Mouse (Mus musculus): ENCODE data around the gene 6430571L13Rik.

The 6430571L13Rik gene

DNA sequence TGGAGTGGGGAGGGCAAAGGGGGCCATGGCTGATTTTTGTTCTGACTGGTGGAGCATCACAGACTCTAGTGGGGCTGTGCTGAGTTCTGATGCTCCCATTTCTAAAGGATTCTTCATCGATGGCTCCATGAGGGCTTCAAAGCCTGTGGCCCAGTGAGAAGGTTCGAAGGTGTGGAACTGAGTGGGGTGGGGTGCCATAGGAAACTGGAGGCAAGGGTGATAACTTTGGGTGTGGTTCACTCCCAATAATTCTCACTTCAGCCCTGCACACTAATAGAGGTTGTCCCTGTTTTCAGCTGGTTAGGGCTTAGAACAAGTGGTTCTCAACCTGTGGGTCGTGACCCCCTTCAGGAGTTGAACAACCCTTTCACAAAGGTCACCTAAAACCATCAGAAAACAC, 36.0 kb upstream of the 6430571L13Rik start:
- in situ Hi-C loops (cut with MboI; ENCODE audit: unreplicated experiment in 2 of 2), result loop anchor here in 1 of 2 experiments (25.0 kb wide), 1 partner anchor 1092 kb away; the partner anchor contains the start of genes Tlr9 and Twf2

- in situ Hi-C loops (cut with MboI; ENCODE audit: unreplicated experiment in 2 of 2), result loop anchor here in 1 of 2 experiments (25.0 kb wide), 1 partner anchor 1093 kb away; the partner anchor contains the start of genes Tlr9 and Twf2
These were observed 35.4 kb upstream of the 6430571L13Rik start for GRCm38 (mm10) chr9:107305012-107305411.

- in situ Hi-C loops (cut with MboI; ENCODE audit: unreplicated experiment in 2 of 2), result loop anchor here in 1 of 2 experiments (25.0 kb wide), 1 partner anchor 1094 kb away; the partner anchor contains the start of genes Tlr9 and Twf2
These were observed 34.5 kb upstream of the 6430571L13Rik start for GRCm38 (mm10) chr9:107305601-107306542.

- in situ Hi-C loops (cut with MboI; ENCODE audit: unreplicated experiment in 2 of 2), result loop anchor here in 1 of 2 experiments (25.0 kb wide), 1 partner anchor 1094 kb away; the partner anchor contains the start of genes Tlr9 and Twf2
These were observed 33.7 kb upstream of the 6430571L13Rik start for GRCm38 (mm10) chr9:107306673-107307072.

GRCm38 (mm10) chr9:107307099-107307872, 33.1 kb upstream of the 6430571L13Rik start:
- in situ Hi-C loops (cut with MboI; ENCODE audit: unreplicated experiment in 2 of 2), result loop anchor here in 1 of 2 experiments (25.0 kb wide), 1 partner anchor 1095 kb away; the partner anchor contains the start of genes Tlr9 and Twf2

GRCm38 (mm10) chr9:107307886-107308285, 32.5 kb upstream of the 6430571L13Rik start:
- in situ Hi-C loops (cut with MboI; ENCODE audit: unreplicated experiment in 2 of 2), result loop anchor here in 1 of 2 experiments (25.0 kb wide), 1 partner anchor 1096 kb away; the partner anchor contains the start of genes Tlr9 and Twf2

- in situ Hi-C loops (cut with MboI; ENCODE audit: unreplicated experiment in 2 of 2), result loop anchor here in 1 of 2 experiments (25.0 kb wide), 1 partner anchor 1096 kb away; the partner anchor contains the start of genes Tlr9 and Twf2
These were observed 31.9 kb upstream of the 6430571L13Rik start for GRCm38 (mm10) chr9:107308346-107309000.

DNA sequence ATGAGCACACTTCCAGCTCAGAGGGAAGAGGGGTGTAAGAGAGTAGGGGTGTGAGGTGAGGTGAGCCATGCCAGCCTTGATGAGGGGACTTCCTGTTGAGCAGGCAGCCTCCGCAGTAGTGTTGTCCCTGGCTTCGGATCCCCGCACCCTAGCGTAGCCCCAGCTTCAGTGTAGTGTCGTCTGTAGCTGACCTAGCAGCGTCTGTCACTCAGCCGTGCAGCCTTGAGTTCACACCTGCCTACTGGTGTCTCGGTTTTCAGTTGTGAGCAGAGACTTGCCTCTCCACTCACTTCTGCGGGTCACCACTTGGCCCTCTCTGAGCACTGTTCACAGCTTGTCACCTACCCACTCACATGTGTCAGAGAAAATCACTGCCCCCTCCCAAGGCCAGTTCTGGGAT, 31.2 kb upstream of the 6430571L13Rik start:
- in situ Hi-C loops (cut with MboI; ENCODE audit: unreplicated experiment in 2 of 2), result loop anchor here in 1 of 2 experiments (25.0 kb wide), 1 partner anchor 1097 kb away; the partner anchor contains the start of genes Tlr9 and Twf2

GRCm38 (mm10) chr9:107309600-107309999, 30.8 kb upstream of the 6430571L13Rik start:
- in situ Hi-C loops (cut with MboI; ENCODE audit: unreplicated experiment in 2 of 2), result loop anchor here in 1 of 2 experiments (25.0 kb wide), 1 partner anchor 1097 kb away; the partner anchor contains the start of genes Tlr9 and Twf2

DNA sequence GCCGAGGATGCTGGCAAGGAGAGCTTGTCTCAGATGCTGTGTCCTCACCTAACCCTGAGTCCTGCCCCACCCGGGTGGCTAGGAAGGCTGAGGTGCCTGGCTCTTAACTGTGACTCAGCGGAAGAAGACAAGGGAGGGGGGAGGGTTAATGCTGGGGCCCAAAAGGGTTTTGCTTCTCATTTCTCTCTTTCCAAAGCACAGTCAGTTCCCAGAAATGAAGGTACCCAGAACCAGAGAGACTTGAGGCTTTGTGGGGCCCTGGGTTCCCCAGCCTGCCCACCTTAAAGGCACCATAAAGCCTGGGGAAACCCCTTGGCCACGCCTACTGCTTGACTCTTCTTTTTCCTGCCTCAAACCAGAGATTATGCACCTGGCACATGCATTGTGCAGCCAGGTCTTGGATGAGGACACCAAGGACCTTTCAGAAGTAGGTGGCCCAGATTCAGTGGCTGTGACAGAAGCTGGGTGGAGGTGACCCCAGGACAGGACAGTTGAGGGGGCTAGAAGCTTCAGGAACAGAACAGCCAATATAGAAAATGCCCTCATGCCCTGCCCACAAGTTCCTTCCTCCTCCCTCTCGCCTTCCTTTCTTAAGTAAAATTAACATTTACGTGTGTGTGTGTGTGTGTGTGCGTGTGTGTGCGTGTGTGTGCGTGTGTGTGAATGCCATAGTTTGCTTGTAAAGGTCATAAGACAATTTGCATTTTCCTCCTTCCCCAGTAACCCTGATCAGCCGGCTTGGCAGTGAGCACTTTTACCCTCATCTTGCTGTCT, 27.4 kb upstream of the 6430571L13Rik start:
- in situ Hi-C loops (cut with MboI; ENCODE audit: unreplicated experiment in 2 of 2), result loop anchor here in 1 of 2 experiments (25.0 kb wide), 1 partner anchor 1101 kb away; the partner anchor contains the start of genes Tlr9 and Twf2

- in situ Hi-C loops (cut with MboI; ENCODE audit: unreplicated experiment in 2 of 2), result loop anchor here in 1 of 2 experiments (25.0 kb wide), 1 partner anchor 1102 kb away; the partner anchor contains the start of genes Tlr9 and Twf2
These were observed 26.5 kb upstream of the 6430571L13Rik start for GRCm38 (mm10) chr9:107313926-107314325.

GRCm38 (mm10) chr9:107315791-107316190, 24.6 kb upstream of the 6430571L13Rik start:
- in situ Hi-C loops (cut with MboI; ENCODE audit: unreplicated experiment in 2 of 2), result loop anchor here in 1 of 2 experiments (25.0 kb wide), 1 partner anchor 1103 kb away; the partner anchor contains the start of genes Tlr9 and Twf2

DNA sequence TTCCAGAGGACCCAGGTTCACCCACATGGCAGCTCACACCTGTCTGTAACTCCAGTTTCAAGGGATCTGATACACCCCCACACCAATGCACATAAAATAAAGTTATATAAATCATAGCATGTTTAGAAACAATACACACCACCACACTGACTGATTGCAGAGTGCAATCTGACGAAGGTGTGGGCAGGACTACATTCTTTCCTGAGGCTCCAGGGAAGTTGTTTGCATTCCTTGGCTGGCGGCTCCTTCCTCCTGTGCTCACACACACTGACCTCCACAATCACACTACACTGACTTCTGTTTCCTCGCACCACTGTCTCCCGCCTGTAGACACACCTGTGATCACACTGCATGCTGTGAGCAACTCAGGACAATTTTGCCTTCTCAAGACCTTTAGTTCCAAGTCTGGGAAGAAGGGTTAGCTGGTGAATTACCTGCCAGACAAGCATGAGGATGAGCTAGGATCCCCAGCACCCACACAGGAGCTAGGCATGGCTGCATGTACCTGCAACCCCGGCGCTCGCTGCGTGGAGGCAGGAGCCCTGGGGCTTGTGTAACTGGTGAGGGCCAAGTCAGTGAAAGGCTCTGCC, 17.8 kb upstream of the 6430571L13Rik start:
- in situ Hi-C loops (cut with MboI; ENCODE audit: unreplicated experiment in 2 of 2), result loop anchor here in 1 of 2 experiments (25.0 kb wide), 1 partner anchor 1110 kb away; the partner anchor contains the start of genes Tlr9 and Twf2

- in situ Hi-C loops (cut with MboI; ENCODE audit: unreplicated experiment in 2 of 2), result loop anchor here in 1 of 2 experiments (25.0 kb wide), 1 partner anchor 1111 kb away; the partner anchor contains the start of genes Tlr9 and Twf2
These were observed 16.8 kb upstream of the 6430571L13Rik start for GRCm38 (mm10) chr9:107323558-107323957.

DNA sequence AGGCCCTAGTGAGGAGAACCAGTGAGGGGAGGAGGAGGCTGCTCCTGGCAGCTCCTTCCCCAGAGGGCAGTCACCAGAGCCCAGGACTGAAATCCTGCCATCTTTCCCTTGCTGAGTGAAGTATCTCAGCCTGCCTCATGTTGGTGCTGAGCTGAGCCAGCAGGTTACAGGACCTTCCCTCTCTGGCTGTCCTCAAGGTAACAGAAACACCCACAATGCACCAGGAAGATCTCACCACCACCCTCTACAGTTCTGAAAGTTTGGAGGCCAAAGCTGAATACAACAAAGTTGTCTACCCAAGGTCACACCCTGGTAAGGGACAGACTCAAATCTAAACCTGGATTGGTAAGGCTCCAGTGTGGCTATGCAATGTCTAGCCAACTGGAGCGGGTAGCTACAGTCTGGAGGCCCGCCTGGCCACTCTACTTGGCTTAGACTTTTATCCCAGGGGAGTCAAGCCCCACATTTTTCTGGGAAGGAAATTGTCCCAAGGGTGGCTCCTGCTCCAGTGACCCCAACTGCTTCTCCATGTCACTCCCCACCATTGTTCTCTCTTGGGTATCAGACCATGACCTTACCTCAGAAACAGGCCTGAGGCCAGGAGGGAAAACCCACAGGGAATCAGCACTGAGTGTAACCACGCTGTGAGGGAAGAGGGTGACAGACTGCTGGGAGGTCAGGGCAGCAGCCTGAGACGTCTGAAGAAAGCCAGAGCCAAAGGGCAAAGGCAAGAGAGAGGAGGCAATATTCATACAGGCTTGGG, 15.4 kb upstream of the 6430571L13Rik start:
- in situ Hi-C loops (cut with MboI; ENCODE audit: unreplicated experiment in 2 of 2), result loop anchor here (25.0 kb wide), 2 partner anchors 1012 to 1113 kb away; partner anchors contain the start of genes Gpx1 (in 1 of the 2), Tlr9 (in 1 of the 2), Twf2 (in 1 of the 2) and Usp4 (in 1 of the 2)

DNA sequence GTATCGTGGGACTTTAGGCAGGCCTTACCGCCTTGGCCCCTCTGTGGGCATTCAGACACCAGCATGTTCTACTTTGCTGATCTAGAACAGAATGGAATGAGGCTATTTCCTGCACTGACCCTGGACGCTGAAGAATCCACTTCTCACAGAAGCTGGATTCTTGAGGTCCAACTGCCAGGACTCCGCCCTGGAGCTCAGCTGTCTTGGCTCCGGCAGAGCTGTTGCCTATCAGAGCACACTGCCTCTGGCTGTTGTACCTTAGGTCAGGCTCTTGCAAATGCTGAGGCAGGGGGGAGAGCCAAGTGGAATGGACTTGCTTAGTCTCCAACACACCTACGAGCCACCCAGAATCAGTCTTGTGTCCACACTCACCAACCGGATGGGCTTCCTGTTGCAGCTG, 14.5 kb upstream of the 6430571L13Rik start:
- in situ Hi-C loops (cut with MboI; ENCODE audit: unreplicated experiment in 2 of 2), result loop anchor here in 1 of 2 experiments (25.0 kb wide), 1 partner anchor 1011 kb away; the partner anchor contains the start of genes Gpx1 and Usp4

Data from v-Abl transformed pro-B cells (cell line).